Mouse (Mus musculus): Measurements from ENCODE around the gene Cd83. TPM values are rescaled to one million over a fixed set of nuclear protein-coding genes. Genes with fewer than 3 reads are reported as not detected.

Cd83 gene
- polyA plus RNA-seq, 1 experiment from 2014 or later, result 8.6 TPM

DNA sequence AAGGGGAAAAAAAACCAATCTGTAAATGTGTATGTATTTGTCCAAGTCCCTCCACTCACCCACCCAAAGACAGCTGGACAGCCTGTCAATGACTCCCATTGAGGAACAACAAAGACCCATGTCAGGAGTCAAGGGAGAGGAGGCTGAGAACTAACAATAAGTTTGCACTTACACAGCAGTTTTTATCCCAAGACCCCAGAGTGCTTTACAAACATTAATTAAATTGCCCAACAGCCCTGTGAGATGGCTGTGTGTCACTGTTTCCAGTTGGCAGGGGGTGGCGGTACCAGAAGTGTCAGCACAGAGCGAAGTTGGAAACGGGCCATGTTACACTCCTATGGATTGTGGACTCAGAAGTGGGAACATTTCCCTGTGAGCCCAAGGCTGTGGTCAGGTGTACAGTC lies 22.7 kb downstream of the Cd83 start:
- Histone ChIP-seq H3K27me3 (ENCODE audit: control insufficient read depth, insufficient read depth, low read length) (no peaks in the 10 kb centered on the region), H3K4me2 (ENCODE audit: low read depth, severe bottlenecking) (no peak overlapping the region), H3K4me3 (ENCODE audit: low read depth, low read length) (no peak overlapping the region), H3K9ac (ENCODE audit: low read length) (no peak overlapping the region), H3K9me3 (ENCODE audit: control insufficient read depth, low read length) (no peaks in the 10 kb centered on the region), H3K27ac (replicated peaks; ENCODE audit: low read depth, low read length) (no peak overlapping the region), H3K4me1 (ENCODE audit: control insufficient read depth, insufficient read depth, low read length) (no peaks in the 10 kb centered on the region), H3K36me3 (ENCODE audit: control insufficient read depth, insufficient read depth, low read length) (no peaks in the 10 kb centered on the region)
- ATAC-seq (ENCODE audit: insufficient number of reproducible peaks, low FRiP score, low TSS enrichment, low read depth), result no peak
- DNase-seq (ENCODE audit: low spot score), result no peak
- WGBS, result 89% methylated on average over 3 of the region's 3 CpGs

DNA sequence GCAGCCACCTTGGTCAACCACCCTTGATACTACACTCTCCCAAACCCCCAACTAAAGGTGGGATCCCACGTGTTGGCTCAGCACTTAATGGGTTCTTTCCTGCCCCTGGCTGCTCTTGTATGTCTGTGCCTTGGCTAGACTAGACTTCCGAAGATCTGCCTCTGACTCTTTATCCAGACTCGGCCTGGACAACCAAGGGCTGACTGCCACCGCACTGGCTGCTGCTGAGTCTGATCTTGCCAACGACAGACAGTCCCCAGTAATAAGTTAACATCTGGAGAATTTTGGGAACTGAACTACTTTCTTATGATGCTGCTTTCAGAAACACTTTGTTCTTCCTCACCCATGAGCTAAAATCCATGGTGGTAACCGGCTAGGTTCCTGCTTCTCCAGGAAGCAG lies 26.0 kb downstream of the Cd83 start:
- Histone ChIP-seq H3K27ac (replicated peaks; ENCODE audit: low read depth, low read length) (no peak overlapping the region), H3K4me1 (ENCODE audit: control insufficient read depth, insufficient read depth, low read length) (no peaks in the 10 kb centered on the region), H3K27me3 (ENCODE audit: control insufficient read depth, insufficient read depth, low read length) (no peaks in the 10 kb centered on the region), H3K36me3 (ENCODE audit: control insufficient read depth, insufficient read depth, low read length) (no peaks in the 10 kb centered on the region), H3K9me3 (ENCODE audit: control insufficient read depth, low read length) (no peaks in the 10 kb centered on the region), H3K4me2 (ENCODE audit: low read depth, severe bottlenecking) (no peak overlapping the region), H3K9ac (ENCODE audit: low read length) (no peak overlapping the region), H3K4me3 (ENCODE audit: low read depth, low read length) (no peak overlapping the region)
- 86% methylated on average over 6 of the region's 6 CpGs for WGBS
- DNase-seq (ENCODE audit: low spot score) (no peak), ATAC-seq (ENCODE audit: insufficient number of reproducible peaks, low FRiP score, low TSS enrichment, low read depth) (no peak)

DNA sequence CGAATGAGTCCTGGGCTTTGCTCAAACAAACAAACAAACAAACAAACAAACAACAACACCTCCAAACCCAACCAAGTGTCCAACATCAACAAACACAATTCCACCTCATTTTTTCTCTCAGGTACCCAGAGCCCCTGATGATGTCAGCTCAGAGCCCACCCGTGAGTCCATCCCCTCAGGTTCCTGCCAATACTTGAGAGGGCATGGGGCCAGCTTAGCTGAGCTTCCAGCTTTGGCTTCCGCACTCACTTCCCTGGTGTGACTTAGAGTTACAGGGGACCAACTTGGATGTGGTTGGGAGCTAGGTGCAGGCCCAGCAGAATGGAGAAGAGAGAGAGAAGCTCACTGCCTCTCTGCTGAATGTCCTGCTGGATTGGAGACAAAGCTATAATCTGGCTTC lies 27.3 kb downstream of the Cd83 start:
- ATAC-seq (ENCODE audit: insufficient number of reproducible peaks, low FRiP score, low TSS enrichment, low read depth) (no peak), DNase-seq (ENCODE audit: low spot score) (no peak)
- H3K27ac ChIP-seq (replicated peaks; ENCODE audit: low read depth, low read length), result no peak overlapping the region
- no peak overlapping the region for H3K9ac ChIP-seq (ENCODE audit: low read length)
- no peak overlapping the region for H3K4me2 ChIP-seq (ENCODE audit: low read depth, severe bottlenecking)
- WGBS, result 91% methylated on average over 3 of the region's 3 CpGs
- H3K9me3 ChIP-seq (ENCODE audit: control insufficient read depth, low read length), result no peaks in the 10 kb centered on the region
- H3K4me3 ChIP-seq (ENCODE audit: low read depth, low read length), result no peak overlapping the region
- no peaks in the 10 kb centered on the region for H3K4me1 ChIP-seq (ENCODE audit: control insufficient read depth, insufficient read depth, low read length)
- no peaks in the 10 kb centered on the region for H3K36me3 ChIP-seq (ENCODE audit: control insufficient read depth, insufficient read depth, low read length)
- no peaks in the 10 kb centered on the region for H3K27me3 ChIP-seq (ENCODE audit: control insufficient read depth, insufficient read depth, low read length)

DNA sequence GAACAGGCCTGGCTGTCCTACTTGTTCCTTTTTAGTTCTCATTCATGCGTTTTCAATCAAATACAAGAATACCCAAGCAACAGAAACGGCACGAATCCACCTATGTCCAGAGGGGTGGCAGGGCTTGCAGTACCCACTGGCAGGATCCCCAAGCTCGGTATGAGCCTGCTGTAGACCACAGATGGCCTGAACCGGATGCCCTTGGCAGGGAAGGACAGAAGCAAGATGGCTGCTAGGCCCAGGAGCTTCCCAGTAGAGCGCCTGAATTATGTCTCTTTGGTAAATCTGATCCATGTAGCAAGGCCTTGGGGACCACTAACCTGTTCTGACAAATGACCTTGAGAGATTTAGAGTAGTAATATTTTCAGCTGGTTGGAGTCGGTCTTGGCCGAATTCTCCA lies 28.9 kb downstream of the Cd83 start:
- Histone ChIP-seq H3K4me3 (ENCODE audit: low read depth, low read length) (no peak overlapping the region), H3K36me3 (ENCODE audit: control insufficient read depth, insufficient read depth, low read length) (no peaks in the 10 kb centered on the region), H3K27ac (replicated peaks; ENCODE audit: low read depth, low read length) (no peak overlapping the region), H3K27me3 (ENCODE audit: control insufficient read depth, insufficient read depth, low read length) (no peaks in the 10 kb centered on the region), H3K9ac (ENCODE audit: low read length) (no peak overlapping the region), H3K4me2 (ENCODE audit: low read depth, severe bottlenecking) (no peak overlapping the region), H3K4me1 (ENCODE audit: control insufficient read depth, insufficient read depth, low read length) (no peaks in the 10 kb centered on the region), H3K9me3 (ENCODE audit: control insufficient read depth, low read length) (no peaks in the 10 kb centered on the region)
- DNase-seq (ENCODE audit: low spot score), result no peak
- WGBS, result 90% methylated on average over 8 of the region's 8 CpGs
- ATAC-seq (ENCODE audit: insufficient number of reproducible peaks, low FRiP score, low TSS enrichment, low read depth), result no peak

DNA sequence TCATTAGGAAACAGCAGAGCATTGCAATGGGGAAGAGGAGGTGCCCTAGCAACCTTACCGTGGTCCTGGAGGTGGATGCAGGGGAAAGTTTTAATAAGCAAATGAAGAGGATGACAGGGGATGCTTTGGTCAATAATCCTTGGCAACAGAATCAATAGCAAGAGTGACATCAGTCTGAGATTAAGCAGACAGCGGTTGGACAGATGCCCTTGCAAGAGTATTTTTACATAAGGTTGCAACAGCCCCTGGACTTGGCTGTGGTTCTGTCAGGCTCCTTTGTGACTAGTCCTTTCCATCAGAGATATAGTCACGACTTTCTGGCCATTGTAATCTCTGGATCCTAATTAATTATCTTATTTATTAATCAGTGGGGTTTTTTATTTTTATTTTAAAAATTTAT lies 32.9 kb downstream of the Cd83 start:
- Histone ChIP-seq H3K36me3 (ENCODE audit: control insufficient read depth, insufficient read depth, low read length) (no peaks in the 10 kb centered on the region), H3K27ac (replicated peaks; ENCODE audit: low read depth, low read length) (no peak overlapping the region), H3K4me3 (ENCODE audit: low read depth, low read length) (no peak overlapping the region), H3K4me1 (ENCODE audit: control insufficient read depth, insufficient read depth, low read length) (no peaks in the 10 kb centered on the region), H3K27me3 (ENCODE audit: control insufficient read depth, insufficient read depth, low read length) (no peaks in the 10 kb centered on the region), H3K9ac (ENCODE audit: low read length) (no peak overlapping the region), H3K4me2 (ENCODE audit: low read depth, severe bottlenecking) (no peak overlapping the region), H3K9me3 (ENCODE audit: control insufficient read depth, low read length) (no peaks in the 10 kb centered on the region)
- DNase-seq (ENCODE audit: low spot score) (no peak), ATAC-seq (ENCODE audit: insufficient number of reproducible peaks, low FRiP score, low TSS enrichment, low read depth) (no peak)
- WGBS, result 88% methylated on average over 3 of the region's 3 CpGs

DNA sequence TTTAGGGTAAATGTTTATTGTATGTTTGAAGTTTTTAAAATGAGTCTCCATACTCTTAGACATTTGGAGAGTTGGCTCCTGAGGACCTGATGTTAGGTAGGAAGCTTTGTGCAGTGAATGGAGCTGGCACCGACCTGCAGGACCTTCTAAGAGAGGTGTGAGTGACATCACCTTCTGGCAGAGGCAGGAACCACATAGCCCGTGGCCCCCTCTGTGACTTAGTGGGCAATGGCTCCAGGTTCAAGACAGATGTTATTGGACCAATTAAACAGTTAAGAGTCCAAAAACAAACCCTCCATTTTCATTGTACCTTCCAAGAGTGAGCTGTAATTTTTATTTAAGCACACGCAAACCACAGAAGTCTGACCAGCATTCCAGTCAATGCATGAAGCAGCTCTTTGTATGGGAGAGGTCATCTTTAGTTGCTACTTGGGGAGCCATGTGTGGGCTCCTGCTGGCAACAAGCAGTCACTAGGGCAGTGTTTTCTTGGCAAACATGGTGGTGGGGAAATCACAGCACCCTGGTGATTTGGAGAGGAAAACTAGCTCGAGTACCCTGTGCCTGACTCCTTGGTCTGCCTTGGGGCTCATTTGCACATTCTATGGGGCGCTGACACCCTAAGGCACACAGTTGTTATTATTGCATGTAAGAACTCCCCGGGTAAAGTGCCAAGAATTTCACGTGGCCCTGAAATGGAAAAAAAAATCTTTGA lies 33.9 kb downstream of the Cd83 start:
- no peak overlapping the region for H3K4me3 ChIP-seq (ENCODE audit: low read depth, low read length)
- no peak overlapping the region for H3K9ac ChIP-seq (ENCODE audit: low read length)
- H3K36me3 ChIP-seq (ENCODE audit: control insufficient read depth, insufficient read depth, low read length), result no peaks in the 10 kb centered on the region
- no peak overlapping the region for H3K4me2 ChIP-seq (ENCODE audit: low read depth, severe bottlenecking)
- DNase-seq (ENCODE audit: low spot score), result no peak
- H3K27me3 ChIP-seq (ENCODE audit: control insufficient read depth, insufficient read depth, low read length), result no peaks in the 10 kb centered on the region
- 70% methylated on average over 7 of the region's 7 CpGs for WGBS
- H3K27ac ChIP-seq (replicated peaks; ENCODE audit: low read depth, low read length), result no peak overlapping the region
- ATAC-seq (ENCODE audit: insufficient number of reproducible peaks, low FRiP score, low TSS enrichment, low read depth), result no peak
- H3K4me1 ChIP-seq (ENCODE audit: control insufficient read depth, insufficient read depth, low read length), result no peaks in the 10 kb centered on the region
- H3K9me3 ChIP-seq (ENCODE audit: control insufficient read depth, low read length), result no peaks in the 10 kb centered on the region

DNA sequence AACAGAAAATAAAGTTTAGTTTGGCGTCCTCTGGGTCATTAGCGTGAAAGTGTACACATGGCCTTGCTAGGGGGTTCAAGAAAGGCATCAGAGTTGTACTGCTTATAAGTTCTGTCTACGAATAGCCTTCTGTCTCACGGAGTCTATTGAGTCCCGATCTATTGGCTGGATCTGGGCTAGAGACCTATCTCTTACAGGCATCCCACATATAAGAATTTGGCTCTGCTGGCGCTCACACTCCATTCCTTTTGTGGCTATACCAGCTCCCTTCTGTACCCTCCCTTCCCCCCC lies 34.4 kb downstream of the Cd83 start:
- H3K36me3 ChIP-seq (ENCODE audit: control insufficient read depth, insufficient read depth, low read length), result no peaks in the 10 kb centered on the region
- ATAC-seq (ENCODE audit: insufficient number of reproducible peaks, low FRiP score, low TSS enrichment, low read depth) (no peak), DNase-seq (ENCODE audit: low spot score) (no peak)
- no peak overlapping the region for H3K4me3 ChIP-seq (ENCODE audit: low read depth, low read length)
- H3K4me1 ChIP-seq (ENCODE audit: control insufficient read depth, insufficient read depth, low read length), result no peaks in the 10 kb centered on the region
- WGBS, result 89% methylated on average over 6 of the region's 6 CpGs
- no peak overlapping the region for H3K27ac ChIP-seq (replicated peaks; ENCODE audit: low read depth, low read length)
- no peaks in the 10 kb centered on the region for H3K27me3 ChIP-seq (ENCODE audit: control insufficient read depth, insufficient read depth, low read length)
- H3K9me3 ChIP-seq (ENCODE audit: control insufficient read depth, low read length), result no peaks in the 10 kb centered on the region
- H3K4me2 ChIP-seq (ENCODE audit: low read depth, severe bottlenecking), result no peak overlapping the region
- no peak overlapping the region for H3K9ac ChIP-seq (ENCODE audit: low read length)

DNA sequence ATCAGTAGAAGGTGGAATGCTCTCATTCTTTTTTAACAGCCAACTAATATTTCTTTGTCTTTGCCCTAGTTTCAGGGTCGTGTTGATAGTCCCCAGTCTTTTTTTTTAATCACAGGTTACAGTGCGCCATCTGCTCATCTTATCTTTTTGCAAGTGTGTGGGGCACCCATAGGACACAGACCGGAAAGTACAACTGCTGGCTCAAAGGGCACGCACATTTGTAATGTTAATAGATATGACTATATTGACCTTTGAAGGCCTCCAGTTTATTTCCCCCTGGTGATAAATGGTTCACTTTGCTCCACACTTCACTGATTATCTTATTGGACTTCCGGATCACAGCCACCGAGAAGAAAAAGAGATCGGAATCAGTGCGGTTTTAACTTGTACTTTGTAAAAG lies 35.5 kb downstream of the Cd83 start:
- DNase-seq (ENCODE audit: low spot score), result no peak

DNA sequence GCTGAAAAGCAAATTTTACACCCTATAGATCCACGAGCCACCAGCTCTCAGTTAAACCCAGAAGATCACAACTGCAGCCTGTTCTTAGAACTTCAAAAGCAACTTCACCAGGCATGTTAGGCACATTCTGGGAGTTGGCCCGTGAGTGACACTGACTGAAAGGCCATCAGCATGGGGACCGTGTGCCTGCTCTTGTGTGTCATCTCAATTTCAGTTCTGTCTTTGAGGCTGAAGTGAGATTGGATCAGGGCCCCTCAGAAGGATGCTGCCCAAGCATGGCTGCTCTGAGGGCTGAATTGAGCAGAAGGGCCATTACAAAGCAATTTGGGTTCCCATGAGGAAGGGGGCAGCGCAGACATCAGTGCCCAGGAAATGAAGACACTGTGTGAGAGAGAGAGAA lies 37.7 kb downstream of the Cd83 start:
- Histone ChIP-seq H3K4me1 (ENCODE audit: control insufficient read depth, insufficient read depth, low read length) (no peaks in the 10 kb centered on the region), H3K9ac (ENCODE audit: low read length) (no peak overlapping the region), H3K9me3 (ENCODE audit: control insufficient read depth, low read length) (no peaks in the 10 kb centered on the region), H3K27ac (replicated peaks; ENCODE audit: low read depth, low read length) (no peak overlapping the region), H3K36me3 (ENCODE audit: control insufficient read depth, insufficient read depth, low read length) (no peaks in the 10 kb centered on the region), H3K4me2 (ENCODE audit: low read depth, severe bottlenecking) (no peak overlapping the region), H3K4me3 (ENCODE audit: low read depth, low read length) (no peak overlapping the region), H3K27me3 (ENCODE audit: control insufficient read depth, insufficient read depth, low read length) (no peaks in the 10 kb centered on the region)
- DNase-seq (ENCODE audit: low spot score) (no peak), ATAC-seq (ENCODE audit: insufficient number of reproducible peaks, low FRiP score, low TSS enrichment, low read depth) (no peak)
- WGBS, result 68% methylated on average over 4 of the region's 4 CpGs

More for the DNA sequence above, 35.5 kb downstream of the Cd83 start:
- Histone ChIP-seq H3K4me2 (ENCODE audit: low read depth, severe bottlenecking) (no peak overlapping the region), H3K9ac (ENCODE audit: low read length) (no peak overlapping the region), H3K27me3 (ENCODE audit: control insufficient read depth, insufficient read depth, low read length) (no peaks in the 10 kb centered on the region), H3K9me3 (ENCODE audit: control insufficient read depth, low read length) (no peaks in the 10 kb centered on the region), H3K36me3 (ENCODE audit: control insufficient read depth, insufficient read depth, low read length) (no peaks in the 10 kb centered on the region), H3K4me1 (ENCODE audit: control insufficient read depth, insufficient read depth, low read length) (no peaks in the 10 kb centered on the region), H3K27ac (replicated peaks; ENCODE audit: low read depth, low read length) (no peak overlapping the region), H3K4me3 (ENCODE audit: low read depth, low read length) (no peak overlapping the region)
- no peak for ATAC-seq (ENCODE audit: insufficient number of reproducible peaks, low FRiP score, low TSS enrichment, low read depth)
- WGBS, result 91% methylated on average over 8 of the region's 8 CpGs
